Mouse (Mus musculus): ENCODE results near the gene Otop2.
A peak's percentile ranks its signal among the peaks of the same experiment; 100 is the strongest.

Otop2 gene

DNA sequence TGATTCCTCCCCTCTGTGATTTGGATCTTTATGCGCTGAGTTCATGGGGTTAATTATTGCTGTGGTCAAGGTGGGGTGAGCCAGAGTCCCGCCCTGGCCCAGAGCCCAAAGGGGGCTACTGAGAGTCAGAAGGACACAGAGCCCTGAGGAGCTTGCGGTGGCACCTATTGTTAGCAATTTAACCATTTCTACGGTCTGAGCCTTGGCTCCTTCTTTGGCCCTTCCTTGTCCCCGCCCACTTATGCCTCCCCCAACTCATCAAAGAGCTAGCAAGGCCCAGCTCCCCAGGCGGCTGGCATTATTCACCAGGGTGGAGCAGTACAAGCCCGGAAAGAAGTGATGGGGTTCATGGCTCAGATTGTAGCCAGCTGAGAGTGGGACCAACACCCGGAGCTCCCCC lies at the start of gene Otop2:
Otop2 (plus strand) TSS at position 301 of the 400 bp plus-strand sequence.
- DNase-seq: no peak

GRCm38 (mm10) chr11:115257775-115258510 lies 49.0 kb upstream of the Otop2 start:
- DNase-seq: peak; percentile 31

- no peak for DNase-seq
Observed at GRCm38 (mm10) chr11:115259134-115259533, 47.8 kb upstream of the Otop2 start.

DNA sequence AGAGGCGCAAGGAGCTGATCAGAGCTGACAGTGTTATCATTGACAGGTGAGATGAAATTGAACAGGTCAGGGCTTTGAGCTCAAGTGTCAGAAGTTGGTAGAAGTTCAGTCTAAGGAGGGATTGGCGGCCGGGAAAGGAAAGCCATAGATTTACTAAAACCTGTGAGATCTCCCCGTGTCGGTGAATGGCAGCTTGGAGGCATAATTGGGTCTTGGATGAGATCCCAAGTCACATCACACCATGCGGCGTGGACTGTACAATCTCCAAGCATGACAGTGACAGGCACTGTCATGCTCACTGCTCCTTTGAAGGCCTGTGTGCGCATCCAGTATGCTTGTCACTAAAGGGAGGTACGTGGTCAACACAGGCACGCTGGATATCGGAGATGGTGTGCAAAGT lies 44.0 kb upstream of the Otop2 start:
- no peak for DNase-seq

- no peak for DNase-seq
Observed at GRCm38 (mm10) chr11:115264136-115264861, 42.7 kb upstream of the Otop2 start.

GRCm38 (mm10) chr11:115264862-115265668 lies 41.9 kb upstream of the Otop2 start:
- DNase-seq: no peak

- DNase-seq: no peak
Observed at GRCm38 (mm10) chr11:115265771-115266399, 41.1 kb upstream of the Otop2 start.

DNA sequence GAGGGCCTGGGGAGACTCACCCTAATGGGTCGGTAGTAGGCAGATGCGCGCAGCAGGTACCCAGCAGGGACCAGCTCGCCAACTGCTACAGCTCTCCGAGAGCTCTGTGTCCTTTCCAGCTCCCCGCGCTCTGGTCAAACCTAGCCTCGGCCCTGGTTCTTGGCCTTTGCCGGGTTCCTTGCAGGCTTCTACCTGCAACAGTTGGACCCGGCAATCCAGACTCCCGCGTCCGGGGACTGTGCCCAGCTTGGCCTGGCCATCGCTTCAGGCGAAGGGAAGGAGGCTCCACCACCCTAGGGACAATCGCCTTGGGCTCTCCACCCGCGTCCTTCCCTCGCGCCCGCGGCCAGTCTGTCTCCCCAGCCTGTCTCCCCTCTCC lies 40.6 kb upstream of the Otop2 start:
- DNase-seq: no peak

DNA sequence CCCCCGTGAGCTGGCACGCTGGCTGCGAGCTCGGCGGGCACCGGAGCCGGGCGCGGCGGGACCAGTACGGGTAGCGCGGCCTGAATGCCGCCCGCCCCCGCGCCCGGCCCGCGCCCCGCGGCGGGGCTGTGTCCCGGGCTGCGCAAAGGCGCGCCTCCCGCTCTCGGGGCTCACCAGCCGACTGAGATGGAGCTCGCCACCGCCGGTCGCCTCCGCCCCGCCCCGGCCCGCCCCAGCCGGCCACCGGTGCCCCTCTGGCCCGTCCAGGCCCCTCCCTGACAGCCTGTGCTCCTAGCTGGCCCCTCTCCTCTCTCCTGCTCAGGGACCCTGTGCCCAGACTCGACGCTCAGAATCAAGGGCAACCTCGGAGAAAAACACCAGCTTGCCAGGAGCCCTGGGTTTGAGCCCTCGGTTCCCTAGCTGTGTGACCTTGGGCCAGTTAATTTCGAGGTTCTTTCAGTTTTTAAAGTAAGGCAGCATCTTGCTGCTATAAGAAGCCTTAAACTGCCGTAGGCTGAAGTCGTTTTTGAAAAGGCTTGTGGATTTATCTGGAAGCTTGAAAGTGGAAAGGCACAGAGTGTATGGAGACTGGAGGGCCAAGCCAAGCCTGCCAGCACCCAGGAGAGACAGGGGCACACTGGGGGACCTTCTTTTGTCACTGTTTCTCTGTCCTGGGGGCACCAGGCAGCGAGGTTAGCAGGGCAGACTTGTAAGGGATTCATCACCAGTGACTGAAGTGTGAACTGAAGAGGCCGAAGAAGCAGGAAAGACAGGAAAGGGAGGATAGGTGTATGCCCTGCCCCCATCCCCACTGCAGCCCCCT lies 39.7 kb upstream of the Otop2 start, which contains the start of gene Grin2c:
Grin2c (minus strand) TSS at position 183 of the 823 bp plus-strand sequence.
- no peak for DNase-seq

- DNase-seq: no peak
Observed at GRCm38 (mm10) chr11:115267958-115268357, 39.0 kb upstream of the Otop2 start.

DNA sequence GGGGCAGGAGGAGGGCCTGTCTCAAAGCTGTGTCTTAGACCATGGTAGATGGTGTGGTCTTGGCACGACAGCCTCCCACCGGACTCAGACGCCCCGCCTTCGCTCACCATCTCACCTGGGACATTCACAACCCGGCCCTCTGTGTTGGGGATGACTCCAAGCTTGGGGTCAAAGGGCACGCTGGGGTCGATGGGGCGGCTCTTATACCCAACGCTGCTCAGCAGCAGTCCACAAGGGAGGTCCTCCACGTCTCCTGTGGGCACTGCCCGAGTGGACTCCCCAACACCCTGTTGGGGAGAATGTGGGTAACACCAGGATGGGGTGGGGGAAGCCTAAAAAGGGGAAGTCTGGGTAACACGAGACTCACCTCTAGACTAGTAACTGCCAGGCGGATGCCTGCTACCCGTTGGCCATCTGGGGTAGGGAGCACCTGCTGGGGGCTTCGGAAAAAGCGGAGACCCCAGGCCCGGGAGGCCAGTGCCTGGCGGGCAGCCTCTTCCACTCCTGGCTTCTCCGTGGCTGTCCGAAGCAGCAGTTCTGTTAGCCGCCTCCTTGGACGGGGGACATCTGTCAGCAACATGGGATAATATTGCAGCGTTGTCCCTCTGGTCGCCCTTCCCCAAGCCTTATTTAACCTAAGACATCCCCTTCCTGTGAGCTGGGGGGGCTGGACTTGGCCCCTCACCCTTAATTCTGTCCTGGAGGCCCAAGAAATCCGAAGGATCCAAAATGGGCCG lies 37.5 kb upstream of the Otop2 start:
- no peak for DNase-seq

DNA sequence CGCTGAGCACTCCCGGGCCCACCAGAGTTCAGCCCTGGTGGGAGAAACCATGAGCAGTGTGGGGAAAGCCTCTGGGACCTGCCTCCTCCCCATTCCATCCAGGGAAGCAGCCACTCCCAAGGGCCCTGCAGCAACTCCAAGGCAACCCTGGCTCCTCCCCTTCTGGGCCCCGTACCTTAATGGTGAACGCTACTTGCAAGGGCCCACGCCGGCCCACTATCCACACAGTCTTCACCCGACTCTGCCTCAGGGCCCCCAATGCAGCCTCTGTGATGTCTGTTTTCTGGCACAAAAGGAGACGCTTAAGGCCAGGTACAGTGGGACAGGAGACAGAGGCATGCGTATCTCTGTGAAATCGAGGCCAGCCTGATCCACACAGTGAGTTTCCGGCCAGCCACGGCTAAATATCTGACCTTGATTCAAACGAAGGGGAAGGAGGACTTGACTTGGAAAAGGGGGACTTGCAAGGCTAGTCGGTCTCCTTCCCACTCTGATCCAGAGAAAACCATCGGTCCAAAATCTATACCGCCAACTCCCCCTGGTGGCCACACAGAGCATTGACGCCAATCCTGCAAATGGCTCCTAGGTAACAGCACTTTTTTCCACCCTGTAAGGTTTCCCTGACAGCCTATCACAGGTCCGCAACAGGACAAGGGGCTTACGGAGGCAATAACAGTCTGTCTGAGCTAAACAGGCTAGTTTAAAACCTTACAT lies 36.7 kb upstream of the Otop2 start:
- DNase-seq: peak; percentile 84

GRCm38 (mm10) chr11:115271052-115271451 lies 35.9 kb upstream of the Otop2 start:
- no peak for DNase-seq

DNA sequence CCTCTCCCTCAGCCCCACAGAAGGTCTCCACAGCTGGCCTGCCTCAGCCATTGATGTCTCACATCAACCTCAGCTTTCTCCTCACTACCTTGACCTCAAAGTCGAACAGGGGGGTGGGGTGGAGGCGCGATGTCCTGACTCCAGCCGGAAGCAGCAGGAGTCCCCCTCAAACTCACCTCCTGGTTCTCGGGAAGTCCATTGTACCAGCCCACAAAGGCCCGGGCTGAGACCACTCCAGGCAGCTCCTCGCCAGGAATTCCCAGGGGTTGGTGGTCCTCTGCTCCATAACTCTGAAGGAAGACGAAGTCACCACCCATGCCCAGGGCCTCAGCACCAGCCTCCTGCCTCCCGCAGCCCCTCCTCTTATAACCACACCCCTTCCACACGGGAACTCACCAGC lies 35.5 kb upstream of the Otop2 start:
- DNase-seq: no peak

DNA sequence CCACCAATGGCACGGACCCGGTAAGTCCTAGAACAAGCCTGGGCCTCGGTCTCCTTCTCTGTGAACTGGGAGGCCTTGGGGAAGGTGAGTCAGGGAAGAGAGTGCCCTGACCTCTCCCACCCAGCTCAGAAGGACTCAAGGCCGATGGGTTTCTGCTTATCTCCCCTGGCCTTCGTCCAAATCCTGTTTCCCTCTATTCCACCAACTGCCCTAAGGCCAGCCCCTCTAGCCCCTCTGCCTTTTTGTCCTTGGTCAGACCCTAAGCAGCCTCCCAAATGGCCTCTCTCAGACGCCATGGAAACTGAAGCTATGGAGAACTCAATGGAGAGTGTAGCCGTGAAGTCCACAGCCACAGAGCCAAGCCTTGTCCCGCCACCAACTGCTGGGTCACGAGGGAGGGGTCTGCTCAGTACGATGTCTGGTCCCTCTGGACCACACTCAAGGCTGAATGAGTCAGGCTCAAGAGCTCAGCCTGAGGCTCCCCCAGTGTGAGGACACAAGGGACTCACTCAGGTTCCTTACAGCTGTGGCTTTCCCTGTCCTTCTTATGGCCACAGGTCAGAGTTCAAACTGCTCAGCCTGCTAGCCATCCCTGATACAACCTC lies 34.0 kb upstream of the Otop2 start:
- DNase-seq: no peak

DNA sequence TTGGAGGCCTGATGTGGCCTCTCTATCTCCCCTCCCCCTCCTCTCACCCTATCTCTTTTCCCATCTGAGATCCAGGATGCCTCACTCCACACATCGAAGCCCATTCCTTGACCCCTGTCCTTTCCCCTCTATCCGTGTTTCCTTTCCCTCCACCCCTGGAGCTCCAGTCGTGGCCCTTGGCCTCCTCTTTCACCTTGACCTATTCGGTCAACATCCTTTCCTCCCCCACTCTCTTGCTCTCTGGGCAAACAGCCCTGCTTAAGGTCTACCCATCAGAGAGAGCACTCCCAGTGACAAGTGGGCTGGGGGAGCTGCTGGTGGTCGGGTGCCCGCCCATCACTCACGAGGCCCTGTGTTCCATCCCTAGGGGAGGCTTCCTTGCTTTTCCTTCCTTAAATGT lies 33.2 kb upstream of the Otop2 start:
- DNase-seq: no peak

DNA sequence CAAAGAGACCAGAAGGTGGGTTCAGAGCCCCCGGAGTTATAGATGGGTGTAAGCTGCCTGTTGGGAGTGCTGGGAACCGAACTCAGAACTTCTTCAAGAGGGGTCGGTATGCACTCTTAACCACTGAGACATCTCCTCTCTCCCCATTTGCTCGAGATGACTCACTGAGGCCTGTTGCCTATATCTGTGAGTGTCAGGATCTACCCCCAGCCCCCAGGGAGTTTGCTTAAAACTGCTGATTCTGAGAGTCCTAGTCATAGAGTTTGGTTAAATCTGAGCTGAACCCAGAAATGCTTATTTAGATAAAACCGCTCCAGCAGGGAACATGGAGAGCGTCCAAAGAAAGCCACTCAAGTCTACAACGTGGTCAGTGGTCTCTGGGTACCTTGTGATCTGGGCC lies 32.8 kb upstream of the Otop2 start:
- no peak for DNase-seq

DNA sequence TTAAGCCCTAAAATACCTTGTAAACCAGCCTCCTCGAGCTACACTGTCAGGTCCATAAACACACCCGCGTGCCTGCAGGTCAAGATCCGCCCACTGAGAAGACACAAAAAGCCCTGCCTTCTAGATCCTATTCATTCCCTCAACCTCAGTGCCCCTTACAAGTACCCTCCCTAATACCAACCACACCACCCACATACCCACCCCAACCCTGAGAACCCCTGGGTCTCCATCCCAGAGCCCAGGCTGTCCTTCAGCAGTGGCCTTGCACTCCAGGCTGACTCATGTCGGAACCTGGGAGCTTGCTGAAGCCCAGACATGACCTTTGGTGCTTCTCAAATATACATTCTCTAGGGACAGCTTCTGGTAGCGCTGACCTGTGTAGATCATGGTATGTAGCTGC lies 32.2 kb upstream of the Otop2 start:
- no peak for DNase-seq

GRCm38 (mm10) chr11:115275509-115275908 lies 31.5 kb upstream of the Otop2 start:
- DNase-seq: no peak

- no peak for DNase-seq
Observed at GRCm38 (mm10) chr11:115275954-115276353, 31.0 kb upstream of the Otop2 start.
